Mouse (Mus musculus): ENCODE results near the gene Arhgef33. TPM values are rescaled to one million over a fixed set of nuclear protein-coding genes. Genes with fewer than 3 reads are reported as not detected.

Arhgef33 gene
- polyA plus RNA-seq, 1 experiment, result not detected

DNA sequence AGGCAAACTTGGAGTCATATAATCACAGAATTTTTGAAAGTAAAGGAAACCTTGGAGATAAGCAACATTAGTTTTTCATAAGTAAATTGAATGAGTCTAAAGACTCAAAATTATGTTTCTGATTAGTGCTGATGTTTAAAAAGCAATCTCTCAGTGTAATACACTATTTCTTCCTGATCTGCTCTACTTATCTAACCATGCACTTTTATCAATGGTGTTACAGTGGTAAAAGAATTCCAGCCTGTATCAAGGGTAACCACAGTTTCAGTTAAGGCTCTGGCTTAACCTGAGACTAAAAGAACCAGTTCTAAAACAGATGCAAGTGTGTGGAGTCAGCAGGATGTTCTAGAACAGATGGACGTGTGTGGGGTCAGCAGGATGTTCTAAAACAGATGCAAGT, 113.8 kb downstream of the Arhgef33 start:
- H3K27me3 ChIP-seq (ENCODE audit: control insufficient read depth, insufficient read depth, low read length, poor library complexity, severe bottlenecking), result no peaks in the 10 kb centered on the region
- peaks cover 32% of the 10 kb centered on the region for H3K36me3 ChIP-seq (ENCODE audit: control insufficient read depth, insufficient read depth, low read length, poor library complexity, severe bottlenecking)
- no peak overlapping the region for H3K9ac ChIP-seq (ENCODE audit: low read depth, poor library complexity, severe bottlenecking)
- H3K4me1 ChIP-seq (ENCODE audit: control insufficient read depth, insufficient read depth, low read length), result no peaks in the 10 kb centered on the region
- H3K27ac ChIP-seq (ENCODE audit: insufficient read depth, low read length), result no peak overlapping the region
- 0 out of 2 replicates have a peak, but pooled peaks cover 3% of the 10 kb centered on the region for H3K9me3 ChIP-seq (replicated peaks; ENCODE audit: control insufficient read depth, insufficient read depth, low read length, poor library complexity, severe bottlenecking)
- no peak overlapping the region for H3K4me3 ChIP-seq (ENCODE audit: low read depth, low read length)
- TF ChIP-seq POLR2A (IDR thresholded peaks at IDR 0.05; ENCODE audit: insufficient read depth, low read length) (no peak), CTCF (IDR thresholded peaks at IDR 0.05; ENCODE audit: low read depth, low read length) (no peak), EP300 (IDR thresholded peaks at IDR 0.05; ENCODE audit: insufficient read depth, low read depth, low read length) (no peak)

GRCm38 (mm10) chr17:80426171-80426570, 119.0 kb downstream of the Arhgef33 start:
- no peaks in the 10 kb centered on the region for H3K4me1 ChIP-seq (ENCODE audit: control insufficient read depth, insufficient read depth, low read length)
- H3K4me3 ChIP-seq (ENCODE audit: low read depth, low read length), result no peak overlapping the region
- no peak overlapping the region for H3K9ac ChIP-seq (ENCODE audit: low read depth, poor library complexity, severe bottlenecking)
- H3K27ac ChIP-seq (ENCODE audit: insufficient read depth, low read length), result no peak overlapping the region
- 0 out of 2 replicates have a peak, but pooled peaks cover 3% of the 10 kb centered on the region for H3K9me3 ChIP-seq (replicated peaks; ENCODE audit: control insufficient read depth, insufficient read depth, low read length, poor library complexity, severe bottlenecking)
- peaks cover 15% of the 10 kb centered on the region for H3K36me3 ChIP-seq (ENCODE audit: control insufficient read depth, insufficient read depth, low read length, poor library complexity, severe bottlenecking)
- H3K27me3 ChIP-seq (ENCODE audit: control insufficient read depth, insufficient read depth, low read length, poor library complexity, severe bottlenecking), result no peaks in the 10 kb centered on the region
- TF ChIP-seq EP300 (IDR thresholded peaks at IDR 0.05; ENCODE audit: insufficient read depth, low read depth, low read length) (no peak), POLR2A (IDR thresholded peaks at IDR 0.05; ENCODE audit: insufficient read depth, low read length) (no peak), CTCF (IDR thresholded peaks at IDR 0.05; ENCODE audit: low read depth, low read length) (no peak)

- H3K36me3 ChIP-seq (ENCODE audit: control insufficient read depth, insufficient read depth, low read length, poor library complexity, severe bottlenecking), result peaks cover 17% of the 10 kb centered on the region
- TF ChIP-seq POLR2A (IDR thresholded peaks at IDR 0.05; ENCODE audit: insufficient read depth, low read length) (no peak), CTCF (IDR thresholded peaks at IDR 0.05; ENCODE audit: low read depth, low read length) (no peak), EP300 (IDR thresholded peaks at IDR 0.05; ENCODE audit: insufficient read depth, low read depth, low read length) (no peak)
- H3K27me3 ChIP-seq (ENCODE audit: control insufficient read depth, insufficient read depth, low read length, poor library complexity, severe bottlenecking), result no peaks in the 10 kb centered on the region
Measured at GRCm38 (mm10) chr17:80426901-80427300, 119.7 kb downstream of the Arhgef33 start.

DNA sequence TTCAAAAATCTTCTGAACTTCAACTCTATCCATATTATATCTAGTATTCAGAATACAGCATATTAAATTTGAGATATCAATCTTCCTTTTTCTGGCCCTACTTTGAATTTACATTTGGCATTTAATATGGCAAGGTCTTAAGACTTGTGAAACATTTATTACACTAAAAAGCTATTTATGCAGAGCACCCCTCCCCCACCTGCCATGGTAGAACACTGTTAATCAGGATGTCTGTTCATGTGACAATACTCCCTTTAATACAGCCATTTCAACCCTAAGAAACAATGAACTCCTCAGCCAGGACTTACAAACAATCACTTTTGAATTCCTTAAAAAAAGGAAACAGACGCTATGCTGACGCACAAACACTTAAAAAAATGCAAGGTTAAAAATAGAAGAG, 120.8 kb downstream of the Arhgef33 start:
- Histone ChIP-seq H3K4me1 (ENCODE audit: control insufficient read depth, insufficient read depth, low read length) (no peaks in the 10 kb centered on the region), H3K27ac (ENCODE audit: insufficient read depth, low read length) (no peak overlapping the region)

More at GRCm38 (mm10) chr17:80426901-80427300, 119.7 kb downstream of the Arhgef33 start:
- Histone ChIP-seq H3K9me3 (replicated peaks; ENCODE audit: control insufficient read depth, insufficient read depth, low read length, poor library complexity, severe bottlenecking) (0 out of 2 replicates have a peak, but pooled peaks cover 3% of the 10 kb centered on the region), H3K27ac (ENCODE audit: insufficient read depth, low read length) (no peak overlapping the region), H3K4me3 (ENCODE audit: low read depth, low read length) (no peak overlapping the region), H3K4me1 (ENCODE audit: control insufficient read depth, insufficient read depth, low read length) (no peaks in the 10 kb centered on the region), H3K9ac (ENCODE audit: low read depth, poor library complexity, severe bottlenecking) (no peak overlapping the region)

DNA sequence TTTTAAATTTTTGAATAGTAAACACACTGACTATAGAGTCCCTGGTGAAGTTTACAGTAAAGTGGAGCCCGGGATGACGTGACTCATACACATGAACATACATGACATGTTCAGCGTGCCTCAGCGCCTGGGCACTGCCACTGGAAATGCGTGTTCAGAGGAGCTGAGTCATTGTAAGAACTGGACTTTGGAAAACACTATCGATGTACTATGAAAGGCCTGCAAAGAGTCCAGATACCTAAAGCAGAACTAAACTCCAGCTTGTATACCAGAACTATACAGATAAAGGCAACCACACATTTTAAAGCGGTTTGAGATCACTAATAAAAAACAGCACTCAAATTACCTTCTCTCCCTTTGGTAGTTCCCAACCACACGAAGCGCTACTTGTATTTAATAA, 124.8 kb downstream of the Arhgef33 start:
- Histone ChIP-seq H3K9me3 (replicated peaks; ENCODE audit: control insufficient read depth, insufficient read depth, low read length, poor library complexity, severe bottlenecking) (no peaks in the 10 kb centered on the region), H3K36me3 (ENCODE audit: control insufficient read depth, insufficient read depth, low read length, poor library complexity, severe bottlenecking) (peaks cover 17% of the 10 kb centered on the region), H3K9ac (ENCODE audit: low read depth, poor library complexity, severe bottlenecking) (no peak overlapping the region), H3K4me3 (ENCODE audit: low read depth, low read length) (no peak overlapping the region), H3K27ac (ENCODE audit: insufficient read depth, low read length) (no peak overlapping the region), H3K27me3 (ENCODE audit: control insufficient read depth, insufficient read depth, low read length, poor library complexity, severe bottlenecking) (no peaks in the 10 kb centered on the region), H3K4me1 (ENCODE audit: control insufficient read depth, insufficient read depth, low read length) (no peaks in the 10 kb centered on the region)
- TF ChIP-seq EP300 (IDR thresholded peaks at IDR 0.05; ENCODE audit: insufficient read depth, low read depth, low read length) (no peak), CTCF (IDR thresholded peaks at IDR 0.05; ENCODE audit: low read depth, low read length) (no peak), POLR2A (IDR thresholded peaks at IDR 0.05; ENCODE audit: insufficient read depth, low read length) (no peak)

More for the DNA sequence above, 120.8 kb downstream of the Arhgef33 start:
- H3K27me3 ChIP-seq (ENCODE audit: control insufficient read depth, insufficient read depth, low read length, poor library complexity, severe bottlenecking), result no peaks in the 10 kb centered on the region
- peaks cover 15% of the 10 kb centered on the region for H3K36me3 ChIP-seq (ENCODE audit: control insufficient read depth, insufficient read depth, low read length, poor library complexity, severe bottlenecking)
- H3K9me3 ChIP-seq (replicated peaks; ENCODE audit: control insufficient read depth, insufficient read depth, low read length, poor library complexity, severe bottlenecking), result 0 out of 2 replicates have a peak, but pooled peaks cover 3% of the 10 kb centered on the region
- no peak overlapping the region for H3K4me3 ChIP-seq (ENCODE audit: low read depth, low read length)
- TF ChIP-seq EP300 (IDR thresholded peaks at IDR 0.05; ENCODE audit: insufficient read depth, low read depth, low read length) (no peak), CTCF (IDR thresholded peaks at IDR 0.05; ENCODE audit: low read depth, low read length) (no peak), POLR2A (IDR thresholded peaks at IDR 0.05; ENCODE audit: insufficient read depth, low read length) (no peak)
- no peak overlapping the region for H3K9ac ChIP-seq (ENCODE audit: low read depth, poor library complexity, severe bottlenecking)

DNA sequence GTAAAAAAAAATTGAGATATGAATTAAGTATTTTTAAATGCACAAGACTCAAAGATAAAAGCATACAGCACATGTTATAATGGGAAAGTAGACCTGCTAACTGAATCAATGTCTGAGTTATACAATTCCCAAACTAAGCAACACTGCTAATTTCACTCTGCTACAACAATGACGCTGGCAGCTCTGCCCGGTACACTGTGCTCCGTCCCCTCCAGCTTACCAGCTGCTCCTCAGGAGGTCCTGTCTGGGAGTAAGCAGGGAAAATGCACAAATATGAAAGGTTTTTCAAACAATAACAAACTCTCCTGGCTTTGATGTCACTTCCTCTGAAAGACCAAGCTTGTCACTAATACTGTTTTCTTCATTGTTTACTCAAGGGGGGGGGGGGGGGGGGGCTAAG, 127.2 kb downstream of the Arhgef33 start:
- no peak overlapping the region for H3K4me3 ChIP-seq (ENCODE audit: low read depth, low read length)
- no peaks in the 10 kb centered on the region for H3K9me3 ChIP-seq (replicated peaks; ENCODE audit: control insufficient read depth, insufficient read depth, low read length, poor library complexity, severe bottlenecking)
- no peak overlapping the region for H3K27ac ChIP-seq (ENCODE audit: insufficient read depth, low read length)
- H3K9ac ChIP-seq (ENCODE audit: low read depth, poor library complexity, severe bottlenecking), result no peak overlapping the region
- H3K27me3 ChIP-seq (ENCODE audit: control insufficient read depth, insufficient read depth, low read length, poor library complexity, severe bottlenecking), result no peaks in the 10 kb centered on the region
- TF ChIP-seq CTCF (IDR thresholded peaks at IDR 0.05; ENCODE audit: low read depth, low read length), result no peak
- TF ChIP-seq EP300 (IDR thresholded peaks at IDR 0.05; ENCODE audit: insufficient read depth, low read depth, low read length), result no peak
- no peak for TF ChIP-seq POLR2A (IDR thresholded peaks at IDR 0.05; ENCODE audit: insufficient read depth, low read length)
- no peaks in the 10 kb centered on the region for H3K4me1 ChIP-seq (ENCODE audit: control insufficient read depth, insufficient read depth, low read length)
- H3K36me3 ChIP-seq (ENCODE audit: control insufficient read depth, insufficient read depth, low read length, poor library complexity, severe bottlenecking), result peaks cover 22% of the 10 kb centered on the region

Data from ES-Bruce4 (cell line).